Mouse (Mus musculus): ENCODE measurements around the gene Foxj3. TPM values are rescaled to one million over a fixed set of nuclear protein-coding genes. Genes with fewer than 3 reads are reported as not detected.
A peak's percentile ranks its signal among the peaks of the same experiment; 100 is the strongest.
"Not testable (repeated sequence)": the region's sequence is repeated elsewhere in the genome, so short reads cannot be mapped to it uniquely, and the experiment has no call there.

Foxj3 gene
- polyA plus RNA-seq, 1 experiment from 2014 or later, result 25.7 TPM

DNA sequence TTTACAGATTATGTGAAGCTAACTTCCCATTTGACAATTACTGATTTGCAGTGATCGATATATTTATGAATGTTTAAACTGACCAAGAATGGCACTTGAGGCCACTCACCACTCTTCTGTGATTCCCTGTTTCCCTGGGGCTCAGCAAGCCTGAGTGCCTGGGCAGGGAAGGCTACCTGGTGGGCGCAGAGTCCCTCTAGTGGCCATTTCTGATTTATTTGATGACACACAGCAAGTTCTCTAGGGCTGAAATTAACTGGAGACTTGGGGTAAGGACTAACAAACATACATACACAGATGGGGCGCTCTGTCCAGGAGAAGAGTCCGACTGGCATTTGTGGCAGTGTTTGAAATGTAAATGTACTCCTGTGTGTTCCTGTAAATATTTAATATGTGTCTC, 91.6 kb downstream of the Foxj3 start:
- H3K4me1 ChIP-seq (ENCODE audit: control insufficient read depth, insufficient read depth, low read depth, low read length); H3K4me2 ChIP-seq (ENCODE audit: low read length); H3K27ac ChIP-seq (ENCODE audit: low read depth, low read length); H3K9me3 ChIP-seq (ENCODE audit: control insufficient read depth, low read length); ATAC-seq; H3K27me3 ChIP-seq (replicated peaks; ENCODE audit: control insufficient read depth, insufficient read depth, low read length); H3K9ac ChIP-seq (ENCODE audit: low read depth, low read length); H3K36me3 ChIP-seq (ENCODE audit: control insufficient read depth, insufficient read depth, low read length); H3K4me3 ChIP-seq (ENCODE audit: low read length): not testable (repeated sequence)
- WGBS, result 85% methylated on average over 3 of the region's 4 CpGs

- no peaks in the 10 kb centered on the region for H3K9me3 ChIP-seq (ENCODE audit: control insufficient read depth, low read length)
- WGBS, result 74% methylated on average over 11 of the region's 11 CpGs
These were observed 94.5 kb downstream of the Foxj3 start for GRCm38 (mm10) chr4:119631115-119631919.

DNA sequence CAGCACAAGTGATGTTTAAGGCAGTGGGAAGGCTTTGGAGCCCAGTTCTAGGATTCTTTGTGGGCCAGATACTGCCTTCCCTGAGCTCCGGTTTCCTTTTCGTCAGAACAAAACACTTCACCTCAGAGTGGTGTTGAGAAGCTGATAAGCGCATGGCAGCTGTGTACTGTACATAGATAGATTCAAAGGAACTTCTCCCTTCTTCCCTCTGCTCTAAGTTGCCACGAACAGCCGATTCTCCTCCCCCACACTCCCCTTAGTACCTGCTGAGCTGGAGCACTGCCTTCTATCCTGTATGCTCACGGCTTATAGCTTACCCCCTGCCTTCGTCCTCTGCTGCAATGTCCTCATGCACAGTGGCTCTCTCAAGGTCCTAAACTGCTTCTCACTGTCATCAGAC, 95.9 kb downstream of the Foxj3 start:
- 54% methylated on average over 7 of the region's 7 CpGs for WGBS
- H3K9ac ChIP-seq (ENCODE audit: low read depth, low read length), result no peak overlapping the region
- H3K36me3 ChIP-seq (ENCODE audit: control insufficient read depth, insufficient read depth, low read length), result peaks cover 4% of the 10 kb centered on the region; the same call in 1 of the 2 replicates
- H3K9me3 ChIP-seq (ENCODE audit: control insufficient read depth, low read length), result no peaks in the 10 kb centered on the region
- H3K4me1 ChIP-seq (ENCODE audit: control insufficient read depth, insufficient read depth, low read depth, low read length), result peaks cover 9% of the 10 kb centered on the region; the same call in 1 of the 2 replicates
- H3K27me3 ChIP-seq (replicated peaks; ENCODE audit: control insufficient read depth, insufficient read depth, low read length), result no peaks in the 10 kb centered on the region
- H3K27ac ChIP-seq (ENCODE audit: low read depth, low read length), result no peak overlapping the region
- no peak overlapping the region for H3K4me2 ChIP-seq (ENCODE audit: low read length)
- H3K4me3 ChIP-seq (ENCODE audit: low read length), result no peak overlapping the region
- ATAC-seq, result no peak

More at GRCm38 (mm10) chr4:119631115-119631919, 94.5 kb downstream of the Foxj3 start:
- Histone ChIP-seq H3K36me3 (ENCODE audit: control insufficient read depth, insufficient read depth, low read length) (peaks cover 4% of the 10 kb centered on the region; the same call in 1 of the 2 replicates), H3K4me3 (ENCODE audit: low read length) (no peak overlapping the region), H3K4me1 (ENCODE audit: control insufficient read depth, insufficient read depth, low read depth, low read length) (peaks cover 9% of the 10 kb centered on the region; the same call in 1 of the 2 replicates), H3K27me3 (replicated peaks; ENCODE audit: control insufficient read depth, insufficient read depth, low read length) (no peaks in the 10 kb centered on the region), H3K27ac (ENCODE audit: low read depth, low read length) (no peak overlapping the region), H3K9ac (ENCODE audit: low read depth, low read length) (no peak overlapping the region; the same call in 1 of the 2 replicates), H3K4me2 (ENCODE audit: low read length) (no peak overlapping the region)
- peak; percentile 48 for ATAC-seq

GRCm38 (mm10) chr4:119633342-119633741, 96.5 kb downstream of the Foxj3 start:
- H3K4me3 ChIP-seq (ENCODE audit: low read length), result no peak overlapping the region
- no peaks in the 10 kb centered on the region for H3K27me3 ChIP-seq (replicated peaks; ENCODE audit: control insufficient read depth, insufficient read depth, low read length)
- no peak overlapping the region for H3K4me2 ChIP-seq (ENCODE audit: low read length)
- H3K27ac ChIP-seq (ENCODE audit: low read depth, low read length), result no peak overlapping the region
- 27% methylated on average over 7 of the region's 7 CpGs for WGBS
- peaks cover 4% of the 10 kb centered on the region; the same call in 1 of the 2 replicates for H3K36me3 ChIP-seq (ENCODE audit: control insufficient read depth, insufficient read depth, low read length)
- H3K9me3 ChIP-seq (ENCODE audit: control insufficient read depth, low read length), result no peaks in the 10 kb centered on the region
- peak; percentile 24; the same call in 1 of the 2 replicates for ATAC-seq
- H3K4me1 ChIP-seq (ENCODE audit: control insufficient read depth, insufficient read depth, low read depth, low read length), result peaks cover 9% of the 10 kb centered on the region; the same call in 1 of the 2 replicates
- H3K9ac ChIP-seq (ENCODE audit: low read depth, low read length), result no peak overlapping the region

- H3K27me3 ChIP-seq (replicated peaks; ENCODE audit: control insufficient read depth, insufficient read depth, low read length), result no peaks in the 10 kb centered on the region
- no peak overlapping the region for H3K4me2 ChIP-seq (ENCODE audit: low read length)
- no peaks in the 10 kb centered on the region for H3K9me3 ChIP-seq (ENCODE audit: control insufficient read depth, low read length)
- peaks cover 4% of the 10 kb centered on the region; the same call in 1 of the 2 replicates for H3K36me3 ChIP-seq (ENCODE audit: control insufficient read depth, insufficient read depth, low read length)
- 89% methylated on average over 3 of the region's 3 CpGs for WGBS
- peaks cover 9% of the 10 kb centered on the region; the same call in 1 of the 2 replicates for H3K4me1 ChIP-seq (ENCODE audit: control insufficient read depth, insufficient read depth, low read depth, low read length)
- no peak for ATAC-seq
- H3K27ac ChIP-seq (ENCODE audit: low read depth, low read length), result no peak overlapping the region
- H3K9ac ChIP-seq (ENCODE audit: low read depth, low read length), result no peak overlapping the region
- no peak overlapping the region for H3K4me3 ChIP-seq (ENCODE audit: low read length)
These were observed 97.1 kb downstream of the Foxj3 start for GRCm38 (mm10) chr4:119633948-119634347.

- WGBS, result 70% methylated on average over 6 of the region's 6 CpGs
- Histone ChIP-seq H3K4me3 (ENCODE audit: low read length) (no peak overlapping the region), H3K9ac (ENCODE audit: low read depth, low read length) (no peak overlapping the region), H3K9me3 (ENCODE audit: control insufficient read depth, low read length) (no peaks in the 10 kb centered on the region), H3K27ac (ENCODE audit: low read depth, low read length) (no peak overlapping the region), H3K27me3 (replicated peaks; ENCODE audit: control insufficient read depth, insufficient read depth, low read length) (no peaks in the 10 kb centered on the region), H3K4me1 (ENCODE audit: control insufficient read depth, insufficient read depth, low read depth, low read length) (peaks cover 9% of the 10 kb centered on the region; the same call in 1 of the 2 replicates), H3K4me2 (ENCODE audit: low read length) (no peak overlapping the region), H3K36me3 (ENCODE audit: control insufficient read depth, insufficient read depth, low read length) (no peaks in the 10 kb centered on the region)
- ATAC-seq, result 0 out of 2 replicates have a peak, but pooled peaks have one; percentile 16
These were observed 98.3 kb downstream of the Foxj3 start for GRCm38 (mm10) chr4:119634908-119635660.

- no peak overlapping the region for H3K4me2 ChIP-seq (ENCODE audit: low read length)
- H3K27me3 ChIP-seq (replicated peaks; ENCODE audit: control insufficient read depth, insufficient read depth, low read length), result no peaks in the 10 kb centered on the region
- no peak overlapping the region for H3K27ac ChIP-seq (ENCODE audit: low read depth, low read length)
- no peak overlapping the region for H3K4me3 ChIP-seq (ENCODE audit: low read length)
- 87% methylated on average over 8 of the region's 8 CpGs for WGBS
- no peak for ATAC-seq
- no peak overlapping the region for H3K9ac ChIP-seq (ENCODE audit: low read depth, low read length)
- no peaks in the 10 kb centered on the region for H3K9me3 ChIP-seq (ENCODE audit: control insufficient read depth, low read length)
- H3K36me3 ChIP-seq (ENCODE audit: control insufficient read depth, insufficient read depth, low read length), result no peaks in the 10 kb centered on the region
- peaks cover 9% of the 10 kb centered on the region; the same call in 1 of the 2 replicates for H3K4me1 ChIP-seq (ENCODE audit: control insufficient read depth, insufficient read depth, low read depth, low read length)
These were observed 98.9 kb downstream of the Foxj3 start for GRCm38 (mm10) chr4:119635686-119636085.

GRCm38 (mm10) chr4:119636731-119637130, 99.9 kb downstream of the Foxj3 start:
- H3K36me3 ChIP-seq (ENCODE audit: control insufficient read depth, insufficient read depth, low read length), result no peaks in the 10 kb centered on the region
- H3K4me2 ChIP-seq (ENCODE audit: low read length), result no peak overlapping the region
- H3K9me3 ChIP-seq (ENCODE audit: control insufficient read depth, low read length), result no peaks in the 10 kb centered on the region

More at GRCm38 (mm10) chr4:119636731-119637130, 99.9 kb downstream of the Foxj3 start:
- WGBS, result 88% methylated on average over 7 of the region's 7 CpGs
- 0 out of 2 replicates have a peak, but pooled peaks cover 4% of the 10 kb centered on the region for H3K4me1 ChIP-seq (ENCODE audit: control insufficient read depth, insufficient read depth, low read depth, low read length)
- no peak overlapping the region for H3K27ac ChIP-seq (ENCODE audit: low read depth, low read length)
- no peak overlapping the region for H3K9ac ChIP-seq (ENCODE audit: low read depth, low read length)
- ATAC-seq, result no peak
- no peak overlapping the region for H3K4me3 ChIP-seq (ENCODE audit: low read length)
- H3K27me3 ChIP-seq (replicated peaks; ENCODE audit: control insufficient read depth, insufficient read depth, low read length), result no peaks in the 10 kb centered on the region

All from hindbrain, embryonic 16.5 days (tissue).